Mouse (Mus musculus) C2C12 (cell line): ENCODE measurements around the gene Dlgap3. TPM values are rescaled to one million over a fixed set of nuclear protein-coding genes. Genes with fewer than 3 reads are reported as not detected.

Experiments used
- H3K27me3 ChIP-seq: one replicate; pipeline ENCODE4 v1.6.1; 2011; ENCODE audit not compliant: control insufficient read depth, insufficient read depth, insufficient read length
- H3K36me3 ChIP-seq: one replicate; pipeline ENCODE4 v1.6.1; 2011; ENCODE audit not compliant: control insufficient read depth, insufficient read depth
- H3K4me3 ChIP-seq: one replicate; pipeline ENCODE4 v1.5.1; 2011; ENCODE audit warnings: mild to moderate bottlenecking, control low read depth; ENCODE audit not compliant: poor library complexity, insufficient read depth, severe bottlenecking
- H3K79me2 ChIP-seq: one replicate; pipeline ENCODE4 v1.6.1; 2011; ENCODE audit not compliant: control insufficient read depth, insufficient read depth
- H3K79me3 ChIP-seq: one replicate; pipeline ENCODE4 v1.6.1; 2011; ENCODE audit warnings: low read depth, control low read depth
- H3ac ChIP-seq: one replicate; pipeline ENCODE3; 2011; ENCODE audit warnings: low read depth; ENCODE audit not compliant: control insufficient read depth, insufficient read length
- CEBPB ChIP-seq: IDR thresholded peaks from one replicate; pipeline ENCODE4 v1.6.1; 2011; ENCODE audit warnings: low read depth, mild to moderate bottlenecking, control low read depth, moderate library complexity
- CTCF ChIP-seq: IDR thresholded peaks from one replicate; pipeline ENCODE4 v1.5.1; 2011; ENCODE audit not compliant: control insufficient read depth, insufficient read depth, insufficient read length
- FOSL1 ChIP-seq: IDR thresholded peaks from one replicate; pipeline ENCODE4 v1.8.0; 2011; ENCODE audit warnings: mild to moderate bottlenecking, low read length; ENCODE audit not compliant: poor library complexity, insufficient read depth, severe bottlenecking
- MAX ChIP-seq: IDR thresholded peaks from one replicate; pipeline ENCODE4 v1.6.1; 2011; ENCODE audit warnings: mild to moderate bottlenecking, control low read depth
- MYOD1 ChIP-seq: IDR thresholded peaks from one replicate; pipeline ENCODE4 v1.6.1; 2011; ENCODE audit warnings: low read depth; ENCODE audit not compliant: control insufficient read depth, insufficient read length
- MYOG ChIP-seq: IDR thresholded peaks from one replicate; pipeline ENCODE4 v1.6.1; 2011; ENCODE audit not compliant: control insufficient read depth, insufficient read length; ENCODE audit errors: extremely low read depth
- USF1 ChIP-seq: IDR thresholded peaks from one replicate; pipeline ENCODE4 v1.6.1; 2011; ENCODE audit warnings: low read depth, mild to moderate bottlenecking, control low read depth, moderate library complexity
- polyA plus RNA-seq: library from polyadenylated mRNA; unstranded; fragments of >200 nt; fragmentation: generic; extraction: Trizol; gene quantifications from one replicate; pipeline ENCODE4 v1.2.1, GENCODE M21; 2012; ENCODE audit warnings: missing spikeins

Dlgap3 gene
- polyA plus RNA-seq, 1 experiment = not detected

GRCm38 (mm10) chr4:127178671-127179070 lies 9.7 kb downstream of the Dlgap3 start:
- Histone ChIP-seq H3K27me3 (peaks cover 9% of the 10 kb centered on the region), H3K79me3 (no peaks in the 10 kb centered on the region), H3K4me3 (no peak overlapping the region), H3ac (no peak overlapping the region), H3K79me2 (no peaks in the 10 kb centered on the region), H3K36me3 (no peaks in the 10 kb centered on the region)
- no peak for TF ChIP-seq MYOG
- no peak for TF ChIP-seq MAX
- TF ChIP-seq FOSL1 = no peak
- TF ChIP-seq MYOD1 = no peak
- TF ChIP-seq CTCF = no peak
- TF ChIP-seq CEBPB = no peak
- no peak for TF ChIP-seq USF1

DNA sequence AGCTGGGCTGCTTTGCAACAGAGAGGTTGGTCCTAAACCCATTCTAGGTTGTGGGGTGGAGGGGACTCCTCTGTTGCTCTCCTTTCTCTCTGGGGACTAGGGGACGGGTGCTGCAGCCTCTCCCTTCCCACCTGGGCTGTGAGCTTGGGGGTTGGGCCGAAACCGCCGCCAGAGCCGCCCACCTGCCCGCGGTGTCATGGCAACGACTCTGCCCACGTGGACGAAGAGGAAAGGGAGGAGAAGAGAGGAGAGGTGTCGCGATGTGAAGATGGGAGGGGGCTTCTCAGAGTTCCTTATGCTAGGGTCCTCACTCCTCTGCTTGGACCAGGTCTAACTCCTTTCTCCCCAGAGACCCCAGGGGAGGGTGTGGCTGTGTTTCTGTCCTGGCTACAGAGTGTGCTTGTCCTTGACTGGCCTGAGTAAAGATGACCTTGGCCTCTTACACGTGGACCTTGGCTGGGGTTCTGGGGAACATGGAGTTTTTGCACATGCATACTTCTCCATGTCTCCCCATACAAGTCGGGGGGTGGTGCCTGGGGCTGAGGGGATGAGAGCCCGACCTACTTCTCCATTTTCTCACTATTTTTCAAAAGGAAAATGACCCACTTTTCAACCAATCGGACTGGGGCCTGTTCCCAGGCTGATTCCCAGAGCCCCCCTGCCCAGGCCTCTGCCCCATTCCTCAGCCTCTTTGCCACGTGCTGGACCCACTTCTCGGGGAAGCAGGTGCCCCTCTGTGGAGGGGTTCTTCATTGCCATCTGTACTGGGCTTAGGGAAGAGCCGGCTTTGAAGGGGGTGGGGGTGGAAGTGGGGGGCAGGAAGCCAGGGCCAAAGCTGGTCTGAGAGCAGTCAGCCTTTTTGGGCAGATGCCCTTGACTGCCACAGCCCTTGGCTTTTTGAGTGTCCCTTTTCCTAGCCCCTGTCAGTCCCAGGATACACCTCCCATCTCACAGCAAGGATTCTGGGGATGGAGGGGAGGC lies 10.8 kb downstream of the Dlgap3 start:
- H3K27me3 ChIP-seq = peaks cover 9% of the 10 kb centered on the region
- no peaks in the 10 kb centered on the region for H3K79me3 ChIP-seq
- no peak for TF ChIP-seq MAX
- TF ChIP-seq USF1 = no peak
- TF ChIP-seq FOSL1 = no peak
- TF ChIP-seq MYOD1 = no peak
- no peak for TF ChIP-seq CEBPB
- TF ChIP-seq CTCF = no peak
- no peak for TF ChIP-seq MYOG
- H3K4me3 ChIP-seq = no peak overlapping the region
- H3K36me3 ChIP-seq = no peaks in the 10 kb centered on the region
- no peak overlapping the region for H3ac ChIP-seq
- H3K79me2 ChIP-seq = no peaks in the 10 kb centered on the region

DNA sequence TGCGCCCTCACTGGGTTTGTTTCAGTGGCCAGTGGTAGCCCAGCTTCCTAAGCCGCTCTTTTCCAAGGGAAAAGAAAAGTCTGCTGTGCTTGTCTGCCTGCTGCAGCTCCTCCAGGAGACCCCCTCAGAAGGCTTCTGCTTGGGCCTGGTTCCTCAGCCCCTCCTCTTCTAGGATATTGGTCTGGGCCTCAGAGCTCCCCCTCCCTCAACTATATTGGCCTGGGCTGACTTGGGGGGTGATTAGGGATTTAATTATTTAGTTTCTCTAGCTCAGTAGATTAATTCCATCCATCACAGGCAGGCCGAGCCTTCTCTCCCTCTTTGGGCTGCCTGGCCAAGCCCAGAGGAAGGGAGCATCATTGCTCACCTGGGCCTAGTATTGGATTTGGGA lies 11.4 kb downstream of the Dlgap3 start:
- Histone ChIP-seq H3K79me3 (no peaks in the 10 kb centered on the region), H3K36me3 (no peaks in the 10 kb centered on the region), H3K79me2 (no peaks in the 10 kb centered on the region), H3ac (no peak overlapping the region), H3K4me3 (no peak overlapping the region), H3K27me3 (peaks cover 9% of the 10 kb centered on the region)
- TF ChIP-seq MYOG (no peak), FOSL1 (no peak), CEBPB (no peak), CTCF (no peak), MAX (no peak), USF1 (no peak), MYOD1 (no peak)

DNA sequence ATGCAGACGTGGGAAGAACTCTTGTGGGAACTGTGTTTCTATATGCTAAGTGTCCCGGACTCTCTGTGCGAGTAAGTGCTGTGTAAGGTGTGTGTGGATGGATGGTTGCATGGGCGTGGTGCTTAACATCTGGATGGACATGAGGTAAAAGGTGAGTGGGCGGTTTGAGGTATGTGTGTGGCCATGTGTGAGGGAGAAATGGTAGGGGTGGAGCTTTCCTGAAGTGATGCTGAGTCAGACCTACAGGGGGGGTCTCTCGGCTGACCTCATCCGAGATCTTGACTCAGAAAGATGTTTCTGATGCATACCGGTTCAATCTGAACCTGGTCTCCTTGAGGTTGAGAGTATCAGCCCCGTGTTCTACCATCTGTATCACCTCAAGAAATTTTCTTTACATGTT lies 12.0 kb downstream of the Dlgap3 start:
- TF ChIP-seq MYOG (no peak), FOSL1 (no peak), CTCF (no peak), MAX (no peak), MYOD1 (no peak), CEBPB (no peak), USF1 (no peak)
- Histone ChIP-seq H3K79me2 (no peaks in the 10 kb centered on the region), H3K27me3 (peaks cover 9% of the 10 kb centered on the region)

DNA sequence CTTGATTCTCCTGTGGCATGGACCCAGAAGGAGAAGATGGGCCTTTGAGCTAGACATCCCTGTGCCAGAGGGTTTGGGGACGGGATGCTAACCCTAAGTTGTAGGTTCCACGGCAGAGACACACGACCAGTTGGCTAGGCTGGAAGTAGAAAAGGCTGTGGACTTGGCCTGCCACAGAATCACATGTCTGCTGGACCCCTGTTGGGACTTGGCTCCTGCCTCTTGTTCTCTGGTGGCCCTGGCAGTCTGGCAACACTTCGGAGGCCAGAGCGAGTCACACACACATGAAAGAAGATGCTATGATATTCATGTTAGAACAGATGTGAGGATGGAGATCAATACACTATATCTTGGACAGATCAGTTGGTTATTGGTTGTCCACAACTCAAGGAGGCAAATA lies 14.9 kb downstream of the Dlgap3 start:
- TF ChIP-seq MYOD1 (no peak), MYOG (no peak), FOSL1 (no peak), CTCF (no peak), CEBPB (no peak), MAX (no peak), USF1 (no peak)
- no peaks in the 10 kb centered on the region for H3K79me3 ChIP-seq
- H3K79me2 ChIP-seq = no peaks in the 10 kb centered on the region
- peaks cover 12% of the 10 kb centered on the region for H3K27me3 ChIP-seq
- H3K4me3 ChIP-seq = no peak overlapping the region
- H3K36me3 ChIP-seq = no peaks in the 10 kb centered on the region
- H3ac ChIP-seq = no peak overlapping the region

More for the DNA sequence above, 12.0 kb downstream of the Dlgap3 start:
- no peak overlapping the region for H3ac ChIP-seq
- H3K36me3 ChIP-seq = no peaks in the 10 kb centered on the region
- no peak overlapping the region for H3K4me3 ChIP-seq
- H3K79me3 ChIP-seq = no peaks in the 10 kb centered on the region
